Mouse (Mus musculus): ENCODE data around the gene Rbm5.
A peak's percentile ranks its signal among the peaks of the same experiment; 100 is the strongest.

Gene Rbm5

GRCm38 (mm10) chr9:107770374-107771290 lies at the start of gene Rbm5:
TSS of gene Rbm5 (minus strand) at chr9:107770996.
- peak; percentile 90 for DNase-seq (ENCODE audit: extremely low spot score)

- no peak for DNase-seq (ENCODE audit: extremely low spot score)
Observed at GRCm38 (mm10) chr9:107812132-107812531, 41.3 kb upstream of the Rbm5 start.

GRCm38 (mm10) chr9:107810985-107811384 lies 40.2 kb upstream of the Rbm5 start:
- DNase-seq (ENCODE audit: extremely low spot score) = no peak

- DNase-seq (ENCODE audit: extremely low spot score) = no peak
Observed at GRCm38 (mm10) chr9:107791714-107792113, 20.9 kb upstream of the Rbm5 start.

GRCm38 (mm10) chr9:107782536-107783203 lies 11.9 kb upstream of the Rbm5 start:
- no peak for DNase-seq (ENCODE audit: extremely low spot score)

- DNase-seq (ENCODE audit: extremely low spot score) = no peak
Observed at GRCm38 (mm10) chr9:107776809-107777208, 6.0 kb upstream of the Rbm5 start.

- no peak for DNase-seq (ENCODE audit: extremely low spot score)
Observed at GRCm38 (mm10) chr9:107774411-107774810, 3.6 kb upstream of the Rbm5 start.

- DNase-seq (ENCODE audit: extremely low spot score) = no peak
Observed at GRCm38 (mm10) chr9:107771782-107772181, 986 bp upstream of the Rbm5 start.

- no peak for DNase-seq (ENCODE audit: extremely low spot score)
Observed at GRCm38 (mm10) chr9:107770037-107770373, 791 bp downstream of the Rbm5 start.

- DNase-seq (ENCODE audit: extremely low spot score) = no peak
Observed at GRCm38 (mm10) chr9:107769445-107770000, 1.3 kb downstream of the Rbm5 start.

GRCm38 (mm10) chr9:107768851-107769250 lies 1.9 kb downstream of the Rbm5 start:
- no peak for DNase-seq (ENCODE audit: extremely low spot score)

- no peak for DNase-seq (ENCODE audit: extremely low spot score)
Observed at GRCm38 (mm10) chr9:107759593-107759992, 11.2 kb downstream of the Rbm5 start.

- no peak for DNase-seq (ENCODE audit: extremely low spot score)
Observed at GRCm38 (mm10) chr9:107750378-107750777, 20.4 kb downstream of the Rbm5 start.

GRCm38 (mm10) chr9:107748063-107748462 lies 22.7 kb downstream of the Rbm5 start:
- DNase-seq (ENCODE audit: extremely low spot score) = no peak

GRCm38 (mm10) chr9:107747310-107747709 lies 23.5 kb downstream of the Rbm5 start:
- no peak for DNase-seq (ENCODE audit: extremely low spot score)

- no peak for DNase-seq (ENCODE audit: extremely low spot score)
Observed at GRCm38 (mm10) chr9:107746679-107747078, 24.1 kb downstream of the Rbm5 start.

- DNase-seq (ENCODE audit: extremely low spot score) = no peak
Observed at GRCm38 (mm10) chr9:107744061-107744460, 26.7 kb downstream of the Rbm5 start.

GRCm38 (mm10) chr9:107738841-107739202 lies 32.0 kb downstream of the Rbm5 start:
- DNase-seq (ENCODE audit: extremely low spot score) = peak; percentile 66

- peak; percentile 90 for DNase-seq (ENCODE audit: extremely low spot score)
Observed at GRCm38 (mm10) chr9:107738020-107738840, 32.6 kb downstream of the Rbm5 start.

- peak; percentile 54 for DNase-seq (ENCODE audit: extremely low spot score)
Observed at GRCm38 (mm10) chr9:107736185-107736485, 34.7 kb downstream of the Rbm5 start.

- DNase-seq (ENCODE audit: extremely low spot score) = peak; percentile 29
Observed at GRCm38 (mm10) chr9:107735356-107736184, 35.2 kb downstream of the Rbm5 start.
